Mouse (Mus musculus) left cerebral cortex, postnatal 25 days (tissue): Measurements from ENCODE around the gene Bst1. TPM values are rescaled to one million over a fixed set of nuclear protein-coding genes. Genes with fewer than 3 reads are reported as not detected.

Experiments
- DNase-seq, 2 experiments: peaks; one replicate each; pipeline ENCODE4 v3.0.0; 2022; ENCODE audit warnings: low spot score in 2 of 2, mixed read lengths in 1 of 2
- intact Hi-C: fragments of 180-260 bp; cut with DNase I; formaldehyde crosslinking; loops from one replicate; pipeline ENCODE4 v1.15.1; 2025
- total RNA-seq, 2 experiments: library from RNA; stranded (reverse); gene quantifications; 2 replicates each; pipeline ENCODE4 v1.2.3; 2021

Bst1 gene
- total RNA-seq, 2 experiments from 2014 or later = 0.25 TPM; not detected in 1

DNA sequence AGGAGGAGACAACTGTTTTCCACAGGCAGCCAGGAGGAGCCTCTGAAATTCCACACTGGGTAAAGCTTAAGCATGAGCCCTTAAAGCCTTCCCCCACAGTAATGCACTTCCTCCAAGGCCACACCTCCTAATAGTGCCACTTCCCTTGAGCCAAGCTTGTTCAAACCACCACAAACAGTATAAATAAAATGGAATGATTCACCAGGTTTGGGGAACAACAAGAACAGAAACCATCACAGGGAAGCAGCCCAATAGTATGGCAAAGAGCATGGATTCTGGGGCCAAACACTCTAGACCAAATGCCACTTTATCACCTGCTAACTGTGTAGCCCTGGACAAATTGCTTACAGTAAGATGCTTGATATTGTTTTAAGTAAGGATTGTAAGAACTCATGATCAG lies 28.9 kb downstream of the Bst1 start:
- intact Hi-C loops = no loop called here
- no peak for DNase-seq

DNA sequence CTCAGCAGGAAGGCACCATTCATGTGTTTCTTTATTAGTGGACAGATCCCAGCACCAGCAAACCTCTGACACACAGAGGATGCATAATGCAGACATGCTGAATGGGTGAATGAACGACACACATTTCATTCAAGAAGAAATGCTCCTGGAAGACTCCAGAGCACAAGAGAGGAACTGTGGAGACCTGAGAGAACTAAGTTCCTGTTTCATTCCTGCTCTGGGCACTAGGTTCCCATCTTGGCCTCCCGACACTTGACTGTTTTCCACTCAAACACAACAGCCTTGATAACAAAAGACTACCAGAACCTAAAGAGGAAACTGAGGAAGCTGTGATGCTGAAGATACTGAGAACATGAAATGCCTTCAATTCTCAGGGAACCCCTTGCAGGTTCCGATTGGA lies 29.6 kb downstream of the Bst1 start:
- intact Hi-C loops = no loop called here
- no peak for DNase-seq

- no peak for DNase-seq
- intact Hi-C loops = no loop called here
These were observed 34.6 kb downstream of the Bst1 start for GRCm38 (mm10) chr5:43853096-43853867.

DNA sequence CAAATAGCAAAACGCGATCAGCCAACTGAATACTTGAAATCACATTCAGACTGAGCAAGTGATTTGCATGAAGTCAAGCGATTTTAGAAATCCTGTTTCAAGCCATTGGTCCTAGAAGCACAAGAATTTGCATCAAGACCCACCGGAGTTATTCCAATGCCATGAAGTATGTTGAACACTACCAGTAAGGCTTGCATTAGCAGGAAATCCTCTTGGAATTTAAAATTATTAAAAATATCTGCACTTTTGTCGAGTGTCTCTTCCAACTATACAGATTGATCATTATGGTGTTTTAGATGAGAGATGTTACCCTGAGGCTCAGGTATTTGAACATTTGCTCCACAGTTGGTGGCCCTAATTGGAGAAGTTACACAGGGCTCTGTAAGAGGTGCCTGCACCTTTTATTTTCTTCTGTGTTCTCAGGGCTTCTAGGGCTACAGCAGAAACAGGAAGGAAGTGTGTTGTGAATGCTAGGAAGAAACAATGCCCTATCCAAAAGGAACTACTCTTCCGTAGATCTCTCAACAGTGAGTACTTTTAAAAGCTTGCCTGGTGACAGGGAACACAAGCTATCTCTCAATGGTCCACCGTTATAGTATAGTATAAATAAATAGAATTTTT lies 35.3 kb downstream of the Bst1 start:
- DNase-seq = no peak
- intact Hi-C loops = no loop called here

DNA sequence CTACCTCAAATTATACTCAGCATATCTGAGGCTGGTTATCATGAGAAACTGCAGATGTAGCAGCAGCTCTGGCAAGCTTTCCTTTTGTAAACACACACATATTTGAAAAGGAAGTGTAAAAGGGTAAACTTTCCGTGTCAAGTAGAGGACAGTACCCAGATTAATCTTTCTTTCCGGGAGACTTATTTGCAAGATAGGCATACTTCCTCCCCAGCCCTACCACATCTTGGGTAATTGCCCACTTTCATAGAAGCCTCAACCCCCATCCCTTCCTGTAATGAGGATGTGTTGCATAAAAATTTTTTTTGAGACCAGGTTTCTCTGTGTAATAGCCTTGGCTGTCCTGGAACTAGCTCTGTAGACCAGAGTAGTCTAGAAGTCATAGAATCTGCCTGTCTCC lies 37.1 kb downstream of the Bst1 start:
- intact Hi-C loops = no loop called here
- no peak for DNase-seq

- intact Hi-C loops = no loop called here
- DNase-seq = no peak
These were observed 41.0 kb downstream of the Bst1 start for GRCm38 (mm10) chr5:43859663-43860062.

DNA sequence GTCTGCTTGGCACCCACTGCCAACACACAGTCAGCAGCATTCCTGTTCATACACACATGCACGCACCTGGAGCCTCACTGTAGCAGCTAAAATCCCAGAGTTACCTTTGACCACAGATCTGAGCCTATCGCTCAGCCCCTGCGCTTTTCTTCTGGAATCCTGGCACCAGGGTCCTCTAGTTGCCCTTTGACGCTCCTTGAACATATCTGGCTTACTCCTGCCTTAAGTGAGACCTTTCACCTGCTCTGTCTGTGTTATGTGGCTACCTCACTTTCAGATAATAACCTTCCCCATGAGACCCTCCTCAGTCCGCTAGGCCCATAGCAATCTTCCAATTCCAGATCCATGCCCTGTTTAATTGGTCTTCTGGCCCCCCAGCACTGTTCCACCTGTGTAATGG lies 41.4 kb downstream of the Bst1 start:
- intact Hi-C loops = no loop called here
- no peak for DNase-seq

- no peak for DNase-seq
- intact Hi-C loops = no loop called here
These were observed 42.2 kb downstream of the Bst1 start for GRCm38 (mm10) chr5:43860670-43861431.

GRCm38 (mm10) chr5:43863642-43864041 lies 45.0 kb downstream of the Bst1 start:
- intact Hi-C loops = no loop called here
- DNase-seq = no peak

- peak in 1 of 2 experiments; percentile 80 for DNase-seq
- intact Hi-C loops = loop anchor here (5.0 kb wide), 1 partner anchor 133 kb away; no protein-coding TSS in a partner anchor
These were observed 46.6 kb downstream of the Bst1 start for GRCm38 (mm10) chr5:43865316-43865715.

DNA sequence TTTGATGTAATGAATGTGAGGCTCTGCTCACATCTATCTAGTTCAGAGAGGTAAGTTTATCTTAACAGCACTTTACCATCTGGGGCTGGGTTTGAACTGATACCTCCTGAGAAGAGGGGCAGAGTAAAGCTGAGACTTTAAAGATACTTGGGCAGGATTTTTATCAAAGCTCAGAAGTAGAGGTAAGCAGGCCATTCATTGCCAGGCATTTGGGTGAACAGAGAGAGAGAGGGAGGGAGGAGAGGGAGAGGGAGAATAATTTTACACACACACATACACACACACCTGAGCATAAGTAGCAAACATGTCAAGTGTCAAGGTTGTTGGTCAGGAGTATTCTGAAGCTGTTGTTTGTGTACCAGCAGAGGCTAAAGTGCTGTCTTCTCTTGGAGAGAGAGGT lies 49.6 kb downstream of the Bst1 start, which contains the start of gene Cd38:
Cd38 (plus strand) TSS at position 301 of the 400 bp plus-strand sequence.
- intact Hi-C loops = loop anchor here (5.0 kb wide), 1 partner anchor 136 kb away; no protein-coding TSS in a partner anchor
- no peak for DNase-seq

- peak in 1 of 2 experiments; percentile 42 for DNase-seq
- intact Hi-C loops = loop anchor here (5.0 kb wide), 1 partner anchor 137 kb away; no protein-coding TSS in a partner anchor
These were observed 50.3 kb downstream of the Bst1 start for GRCm38 (mm10) chr5:43868711-43869600.

DNA sequence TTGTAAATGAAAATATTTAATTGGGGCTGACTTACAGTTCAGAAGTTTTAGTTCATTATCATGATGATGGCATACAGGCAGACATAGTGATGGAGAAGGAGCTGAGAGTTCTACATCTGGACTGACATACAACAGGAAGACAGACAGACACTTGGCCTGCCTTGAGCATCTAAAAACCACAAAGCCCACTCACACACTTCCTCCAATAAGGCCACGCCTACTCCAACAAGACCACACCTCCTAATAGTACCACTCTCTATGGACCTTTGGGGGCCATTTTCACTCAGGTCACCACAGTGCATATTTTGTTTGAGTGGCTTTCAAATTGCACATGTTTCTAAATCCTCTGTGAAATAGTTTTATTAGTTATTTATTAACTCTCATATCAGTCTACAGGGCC lies 53.2 kb downstream of the Bst1 start:
- intact Hi-C loops = no loop called here
- DNase-seq = no peak

GRCm38 (mm10) chr5:43872652-43873051 lies 54.0 kb downstream of the Bst1 start:
- DNase-seq = no peak
- intact Hi-C loops = no loop called here

DNA sequence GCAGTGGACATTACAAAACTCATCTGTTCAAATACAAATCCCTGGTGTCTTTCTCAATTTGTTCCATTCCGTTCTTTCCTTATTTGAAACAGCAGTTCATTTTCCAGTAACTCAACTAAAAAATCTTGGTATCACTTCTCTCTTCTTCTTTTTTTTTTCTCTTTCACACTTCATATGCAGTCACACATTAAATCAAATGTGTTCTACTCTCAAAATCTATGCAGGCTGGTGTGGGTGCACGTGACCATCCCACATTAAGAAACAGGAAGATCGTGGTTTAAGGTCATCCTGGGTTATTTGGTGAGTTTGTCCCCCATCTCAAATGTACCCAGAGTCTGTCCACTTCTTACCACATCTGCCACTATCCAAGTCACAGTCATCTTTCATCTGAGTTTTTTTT lies 63.3 kb downstream of the Bst1 start:
- DNase-seq = peak in 1 of 2 experiments; percentile 39
- intact Hi-C loops = no loop called here

- intact Hi-C loops = no loop called here
- DNase-seq = no peak
These were observed 66.6 kb downstream of the Bst1 start for GRCm38 (mm10) chr5:43885060-43885820.

DNA sequence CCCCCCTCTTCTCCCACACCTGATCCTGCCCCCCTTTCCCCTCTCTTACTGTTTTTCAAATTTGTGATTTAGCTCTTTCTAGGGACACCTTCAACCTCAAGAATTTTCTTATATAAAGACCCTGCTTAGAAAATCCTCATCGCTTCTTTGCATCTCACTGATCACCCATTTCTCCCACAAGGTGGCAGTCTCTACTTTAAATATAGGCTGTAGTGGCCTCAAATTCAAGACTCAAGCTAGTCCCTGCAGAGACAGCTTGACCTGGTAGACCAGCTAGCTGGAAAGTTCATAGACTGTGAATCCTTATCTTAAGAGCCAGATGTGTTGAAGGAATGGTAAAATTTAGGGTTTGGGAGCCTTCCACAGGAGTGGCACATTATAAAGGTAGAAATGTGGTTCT lies 73.7 kb downstream of the Bst1 start:
- peak; percentile 60 to 74 for DNase-seq
- intact Hi-C loops = loop anchor here (2.0 to 5.0 kb wide), 2 partner anchors 50 to 376 kb away; no protein-coding TSS in a partner anchor
